Mouse (Mus musculus): ENCODE data around the gene Zfp750.
A peak's percentile ranks its signal among the peaks of the same experiment; 100 is the strongest.

Zfp750 gene

DNA sequence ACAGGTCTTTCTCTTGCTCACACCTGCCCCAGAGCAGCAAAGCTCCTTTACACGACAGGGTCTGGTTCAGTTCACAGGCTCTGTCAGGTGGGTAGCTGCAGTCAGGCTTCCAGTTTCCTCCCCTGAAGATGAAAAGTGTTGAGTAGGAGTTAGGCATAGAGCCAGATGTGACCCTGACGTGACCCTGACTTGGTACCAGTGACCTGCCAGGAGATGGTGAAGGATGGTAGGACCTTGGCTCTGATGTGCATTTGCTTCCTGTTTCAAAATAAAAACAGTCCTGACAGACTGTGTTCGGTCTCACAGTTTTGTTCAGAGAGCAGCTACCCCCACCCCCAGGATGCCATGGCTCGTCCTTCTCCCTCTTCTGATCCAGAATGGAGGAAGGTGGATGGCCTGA, 23.3 kb upstream of the Zfp750 start:
- no peak for DNase-seq (ENCODE audit: low spot score)

DNA sequence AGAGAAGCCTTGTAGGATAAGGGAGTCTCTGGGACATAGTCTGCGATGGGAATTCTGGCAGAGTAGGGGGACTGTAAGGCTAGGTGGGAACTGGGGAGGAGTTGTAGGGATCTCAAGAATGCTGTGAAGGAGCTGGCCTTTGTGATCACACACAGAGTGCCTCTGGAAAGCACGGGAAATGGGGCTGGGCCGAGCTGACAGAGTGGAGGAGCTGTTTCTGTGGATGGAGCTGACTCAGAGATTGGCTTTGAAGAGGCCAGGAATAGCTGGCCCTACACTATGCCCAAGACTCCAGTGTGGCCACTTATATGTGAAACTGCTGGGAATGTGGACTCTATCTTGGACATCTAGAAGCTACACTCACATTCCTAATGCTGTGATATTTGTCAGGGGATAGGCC, 17.4 kb upstream of the Zfp750 start:
- DNase-seq (ENCODE audit: low spot score), result no peak

DNA sequence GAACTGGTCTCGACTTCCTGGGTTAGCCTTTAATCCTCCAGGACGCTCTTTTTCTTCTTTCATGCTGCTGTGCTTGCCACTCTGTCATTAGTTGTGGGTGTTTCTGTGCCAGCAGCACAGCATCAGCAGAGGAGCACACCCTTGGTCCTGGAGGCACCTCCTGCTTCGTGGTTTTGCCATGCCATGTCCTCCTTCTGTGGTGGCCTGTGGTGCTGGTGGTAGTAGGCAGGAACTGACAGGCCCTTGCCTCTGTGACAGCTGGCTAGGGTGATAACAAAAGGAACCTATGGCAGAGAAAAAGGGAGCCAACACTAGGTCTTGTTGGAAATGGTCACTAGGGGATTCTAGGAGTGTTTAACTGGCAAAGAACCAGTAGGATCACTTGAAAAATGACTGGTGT, 10.6 kb upstream of the Zfp750 start:
- DNase-seq (ENCODE audit: low spot score), result no peak

DNA sequence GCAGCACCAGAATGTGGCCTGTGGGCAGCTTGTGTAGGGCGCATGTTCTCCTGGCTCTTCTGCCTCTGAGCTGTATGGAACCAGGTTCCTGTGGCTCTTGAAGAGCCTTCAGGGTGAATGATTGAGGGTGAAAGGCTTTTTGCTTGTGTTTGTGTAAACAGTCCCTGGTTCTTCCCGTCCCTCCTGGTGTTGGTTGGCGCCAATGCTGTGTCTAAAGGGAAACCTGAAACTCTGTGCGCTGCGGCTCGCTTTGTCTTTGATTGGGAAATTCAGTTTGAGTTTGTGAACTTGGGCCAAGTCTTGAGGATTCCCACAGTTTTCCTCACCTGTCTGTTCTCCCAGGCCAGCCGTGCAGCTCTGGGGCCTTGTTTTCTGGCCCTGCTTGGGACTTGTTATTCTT, 5.1 kb upstream of the Zfp750 start:
- no peak for DNase-seq (ENCODE audit: low spot score)

DNA sequence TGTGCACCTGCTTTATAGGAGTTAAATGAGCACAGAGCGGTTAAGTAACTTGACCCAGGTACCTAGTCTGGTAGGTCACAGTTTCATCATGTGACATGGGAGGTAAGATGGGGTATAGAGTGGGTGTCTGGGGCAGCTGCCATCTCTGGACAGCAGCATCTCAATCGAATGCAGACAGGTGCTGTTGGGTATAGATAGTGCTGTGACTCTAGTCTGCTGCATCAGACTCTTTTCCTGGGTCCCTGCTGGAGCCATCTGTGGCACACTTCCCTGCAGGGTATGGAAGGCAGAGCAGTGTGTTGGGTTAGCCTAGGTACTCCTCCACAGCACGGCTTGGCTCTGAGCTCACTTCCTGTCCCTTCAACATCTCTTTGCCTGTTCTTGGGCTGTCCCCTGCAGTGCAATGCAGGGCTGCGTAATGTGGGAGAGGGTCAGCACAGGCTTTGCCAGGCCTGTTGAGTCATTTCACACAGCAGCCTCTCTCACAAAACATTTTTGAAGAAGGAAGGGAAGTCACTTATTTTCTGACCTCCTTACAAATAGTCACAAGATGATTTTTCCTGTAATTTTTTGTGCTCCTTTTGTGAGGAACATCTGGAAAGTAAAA, 3.1 kb upstream of the Zfp750 start:
- no peak for DNase-seq (ENCODE audit: low spot score)

DNA sequence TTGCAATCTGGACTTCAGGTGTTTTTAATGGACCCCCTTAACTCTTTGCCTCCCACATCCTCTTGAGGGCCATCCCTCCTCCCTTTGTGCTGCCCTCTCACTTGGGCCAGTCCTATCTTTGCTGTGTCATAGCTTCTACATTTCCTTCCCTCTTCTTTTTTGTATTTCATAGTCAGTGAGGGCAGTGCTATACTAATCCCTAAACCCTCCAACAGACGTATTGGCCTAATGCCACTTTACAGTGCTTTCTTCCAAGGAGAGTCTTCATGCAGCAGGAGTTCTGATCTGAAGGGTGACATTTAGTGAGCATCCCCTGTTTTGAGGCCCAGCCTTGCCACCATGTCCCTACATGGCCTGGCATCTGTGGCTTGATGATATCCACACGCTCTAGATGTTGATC, 1.6 kb upstream of the Zfp750 start:
- no peak for DNase-seq (ENCODE audit: low spot score)

DNA sequence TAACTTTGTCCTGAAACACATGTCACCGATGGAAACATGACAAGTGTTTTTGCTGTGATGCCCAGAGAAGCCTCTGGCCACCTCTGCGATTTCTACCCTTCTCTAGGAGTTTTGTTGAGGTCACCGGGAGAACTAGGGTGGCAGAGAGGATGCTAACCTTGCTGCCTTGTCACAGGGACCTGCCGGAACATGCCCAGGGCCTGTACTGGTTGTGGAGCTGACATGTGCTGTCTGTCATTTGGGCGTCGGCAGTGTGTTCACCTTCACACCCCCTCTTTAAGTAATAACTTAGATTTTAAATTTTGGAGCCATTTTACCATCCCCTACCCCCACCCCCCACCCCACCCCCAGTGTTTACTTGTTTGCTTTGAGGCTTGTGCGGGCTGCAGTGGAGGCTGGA, 570 bp upstream of the Zfp750 start:
- no peak for DNase-seq (ENCODE audit: low spot score)

DNA sequence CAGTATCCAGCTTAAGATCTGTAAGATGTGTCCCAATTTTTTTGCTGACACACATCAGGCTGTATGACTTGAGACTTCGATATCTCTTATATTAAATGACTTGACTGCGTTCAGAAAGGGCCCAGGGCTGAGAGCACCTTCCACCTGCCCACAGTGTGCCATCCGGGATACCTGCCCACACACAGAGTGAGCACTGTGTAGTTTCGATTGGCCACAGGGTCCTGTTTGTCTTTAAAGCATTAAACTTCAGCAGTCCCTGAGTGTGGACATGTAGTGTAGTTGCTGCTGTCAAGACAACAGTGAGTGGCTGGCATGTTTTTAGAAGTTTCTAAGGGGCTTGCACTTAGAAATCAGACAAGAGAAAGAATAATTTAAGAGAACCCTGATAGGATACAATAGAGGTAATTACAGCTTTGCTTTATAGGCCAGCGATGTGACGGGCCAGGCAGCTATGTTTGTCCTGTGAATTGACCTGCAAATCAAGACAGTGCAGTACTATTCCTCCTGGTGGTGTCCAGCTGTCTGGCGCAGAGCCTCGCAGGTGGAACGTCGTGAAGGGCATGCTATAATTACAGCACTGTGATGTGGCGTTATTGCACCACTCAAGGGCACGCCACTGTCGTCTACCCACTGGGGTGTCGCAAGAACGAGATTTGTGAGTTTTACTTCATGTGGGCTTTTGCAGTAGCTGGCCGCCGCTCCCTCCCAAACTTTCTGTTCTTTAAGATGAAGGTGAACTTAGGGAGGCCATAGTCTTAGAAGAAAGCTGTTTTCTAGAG, 1.3 kb downstream of the Zfp750 start:
- DNase-seq (ENCODE audit: low spot score), result no peak

DNA sequence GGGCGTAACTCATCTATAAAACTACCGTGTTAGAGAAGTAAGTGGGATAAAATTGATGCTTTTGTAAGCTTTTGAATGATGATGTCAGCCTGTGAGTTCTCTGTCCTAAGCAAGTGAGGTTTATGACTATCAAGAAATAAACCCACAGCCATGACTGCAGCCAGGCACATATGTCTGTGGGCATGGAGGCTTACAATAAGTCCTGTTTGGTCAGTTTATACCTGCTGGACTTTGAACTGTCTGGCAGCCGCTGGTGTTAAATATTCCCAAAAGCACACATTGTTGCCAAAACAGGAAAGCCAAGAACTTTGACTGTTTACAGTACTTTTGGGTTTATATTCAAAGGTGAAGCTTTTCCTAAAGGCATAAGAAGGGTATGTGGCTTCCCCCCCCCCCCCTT, 2.2 kb downstream of the Zfp750 start:
- DNase-seq (ENCODE audit: low spot score), result no peak

DNA sequence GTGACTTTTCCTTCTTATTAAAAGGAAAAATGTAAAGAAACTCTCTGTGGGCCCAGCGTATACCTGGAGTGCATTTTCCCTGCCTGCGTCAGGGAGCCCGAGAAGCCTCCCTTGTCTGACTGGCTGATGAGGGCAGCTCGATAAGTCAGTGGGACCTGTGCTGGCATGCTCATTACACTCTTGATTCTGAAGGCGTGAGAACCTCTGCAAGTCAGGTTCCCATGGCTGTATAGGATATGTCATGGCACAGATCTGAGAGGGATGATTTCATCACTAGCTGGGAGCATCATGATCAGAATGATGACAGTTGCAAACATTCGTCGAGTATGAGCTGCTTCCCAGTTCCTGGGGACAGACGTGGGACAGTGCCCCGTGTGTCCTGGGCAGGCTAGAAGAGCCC, 3.1 kb downstream of the Zfp750 start:
- DNase-seq (ENCODE audit: low spot score), result no peak

DNA sequence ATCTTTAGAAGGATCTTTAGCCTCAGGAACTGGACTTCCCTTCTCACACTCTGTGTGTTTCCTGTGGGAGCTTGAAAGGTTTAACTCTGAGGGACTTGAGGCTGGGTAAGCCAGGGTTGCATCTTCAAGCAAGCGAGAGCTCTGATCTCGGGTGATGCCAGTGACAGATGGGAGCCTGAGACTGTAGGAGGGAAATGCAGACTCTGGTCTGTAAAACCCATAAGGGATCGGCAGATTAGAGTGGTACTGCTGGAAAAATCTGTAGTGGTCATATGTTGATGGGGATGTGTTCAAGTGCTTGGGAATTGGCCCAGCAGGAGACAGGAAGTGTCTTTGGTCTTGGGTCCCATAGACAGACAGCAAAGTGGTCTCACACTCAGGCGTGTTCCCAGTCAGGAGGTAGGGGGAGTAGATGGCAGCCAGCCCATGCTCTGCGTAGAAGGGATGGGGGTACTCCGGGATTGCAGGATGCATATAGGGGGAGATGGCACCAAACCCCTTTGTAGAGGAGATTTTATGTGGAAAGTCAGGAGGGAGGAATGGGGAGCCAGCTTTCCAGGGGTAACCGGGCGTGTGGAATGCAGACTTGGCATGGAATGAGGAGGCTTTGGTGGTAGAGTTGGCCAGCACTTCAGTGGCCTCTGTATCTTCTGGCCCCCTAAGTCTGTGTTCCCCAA, 6.1 kb downstream of the Zfp750 start:
- peak; percentile 17 for DNase-seq (ENCODE audit: low spot score)

DNA sequence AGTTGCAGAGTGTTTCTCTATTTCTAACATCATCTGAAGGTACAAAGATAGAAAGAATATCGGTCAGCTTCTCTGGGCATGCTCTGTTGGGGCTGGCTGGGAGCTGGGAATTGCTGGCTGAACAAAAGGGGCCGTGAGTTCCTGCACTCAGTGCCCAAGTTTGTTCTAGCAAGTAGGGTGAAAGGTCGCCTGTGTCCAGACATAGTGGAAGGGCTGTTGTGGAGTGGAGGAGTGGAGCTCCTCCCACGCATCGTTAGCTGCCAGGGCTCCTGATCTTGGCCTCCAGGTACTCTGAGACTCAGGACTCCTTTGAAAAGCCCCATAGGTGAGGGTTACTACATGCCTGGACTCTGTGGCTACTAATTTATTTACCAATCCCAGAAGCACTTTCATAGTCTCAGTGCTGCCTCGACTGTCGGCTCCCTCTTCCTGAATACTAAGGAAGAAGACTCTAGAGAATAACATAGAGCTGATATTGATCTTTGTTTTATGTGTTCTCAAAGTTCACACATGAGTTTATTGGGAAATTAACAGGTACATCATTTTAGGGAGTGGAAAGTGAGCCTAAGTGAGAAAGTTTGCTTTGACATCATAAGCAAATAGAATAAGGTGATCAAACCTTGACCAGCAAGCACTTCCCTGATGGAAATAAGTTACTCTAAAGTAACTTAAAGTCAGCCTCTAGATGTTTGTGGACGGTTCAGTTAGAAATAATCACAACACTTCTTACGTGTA, 8.5 kb downstream of the Zfp750 start:
- no peak for DNase-seq (ENCODE audit: low spot score)

DNA sequence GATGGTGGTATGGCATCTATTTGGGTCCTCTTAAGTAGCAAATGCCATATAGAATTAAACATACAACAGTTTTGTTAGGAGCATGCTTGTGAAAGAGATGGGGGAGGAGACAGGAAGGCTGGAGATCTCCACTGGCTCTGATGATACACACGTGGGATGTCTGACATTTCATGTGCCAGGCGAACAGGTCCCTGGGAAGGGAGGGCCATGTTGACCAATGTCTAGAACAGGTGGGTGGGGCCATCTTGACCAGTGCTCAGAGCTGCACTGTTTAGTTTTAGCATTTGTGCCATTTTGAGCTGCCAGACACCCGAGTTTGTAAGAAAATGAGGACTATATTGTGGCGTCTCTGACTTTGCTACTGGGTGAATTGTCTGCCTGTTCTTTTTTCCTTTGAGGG, 10.7 kb downstream of the Zfp750 start:
- no peak for DNase-seq (ENCODE audit: low spot score)

DNA sequence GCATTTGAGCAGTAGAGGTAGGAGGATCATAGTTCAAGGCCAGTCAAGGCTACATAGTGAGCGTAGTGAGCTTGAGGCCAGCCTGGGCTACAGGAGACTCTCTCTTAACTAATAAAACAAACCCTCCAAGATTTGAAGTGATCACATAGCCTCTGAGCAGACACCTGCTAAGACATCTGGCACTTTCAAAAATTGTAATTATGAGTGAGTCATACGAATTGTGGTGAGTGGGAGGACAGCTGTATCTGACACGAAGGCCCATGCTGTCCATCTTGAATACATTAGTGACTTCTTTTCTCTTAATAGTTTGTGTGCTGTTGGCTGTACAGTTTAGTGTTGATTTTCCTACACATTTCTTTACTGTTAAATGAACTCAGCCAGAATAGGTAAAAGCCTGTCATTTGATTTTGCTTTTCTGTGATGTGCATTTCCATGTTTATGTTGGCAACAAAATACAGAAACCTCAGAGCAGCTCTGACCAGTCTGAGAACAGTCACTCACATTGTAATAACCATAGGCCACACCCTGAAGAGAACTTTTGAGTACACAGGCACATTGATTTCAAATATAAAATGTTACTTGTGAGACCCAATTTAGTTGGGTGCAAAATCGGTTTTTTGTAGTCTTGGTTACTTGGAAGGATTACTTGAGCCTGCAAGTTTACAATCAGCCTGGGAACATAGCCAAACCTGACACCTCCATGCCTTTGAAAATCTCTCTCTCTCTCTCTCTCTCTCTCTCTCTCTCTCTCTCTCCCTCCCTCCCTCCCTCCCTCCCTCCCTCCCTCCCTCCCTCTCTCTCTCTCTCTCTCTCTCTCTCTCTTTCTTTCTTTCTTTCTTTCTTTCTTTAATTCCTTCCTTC, 16.9 kb downstream of the Zfp750 start:
- peak; percentile 9 for DNase-seq (ENCODE audit: low spot score)

DNA sequence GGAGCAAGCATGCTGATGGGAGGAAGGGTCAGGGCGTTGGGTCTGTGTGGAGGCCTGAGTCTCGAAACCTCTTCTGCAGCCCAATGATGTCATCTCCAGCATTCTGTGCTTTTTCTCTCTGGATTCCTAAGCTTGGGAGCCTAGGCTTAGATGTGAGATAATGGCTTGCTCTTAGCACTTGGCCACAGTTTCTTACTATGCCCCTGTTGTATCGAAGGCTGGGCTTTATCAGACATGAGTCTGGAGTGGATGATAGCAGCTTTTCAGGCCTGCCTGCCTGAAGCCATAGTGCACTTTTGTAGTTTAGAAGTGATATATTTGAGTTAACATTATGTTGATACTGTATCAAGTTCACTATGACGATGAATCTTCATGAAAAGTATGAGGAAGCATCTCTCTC, 17.6 kb downstream of the Zfp750 start:
- DNase-seq (ENCODE audit: low spot score), result no peak

DNA sequence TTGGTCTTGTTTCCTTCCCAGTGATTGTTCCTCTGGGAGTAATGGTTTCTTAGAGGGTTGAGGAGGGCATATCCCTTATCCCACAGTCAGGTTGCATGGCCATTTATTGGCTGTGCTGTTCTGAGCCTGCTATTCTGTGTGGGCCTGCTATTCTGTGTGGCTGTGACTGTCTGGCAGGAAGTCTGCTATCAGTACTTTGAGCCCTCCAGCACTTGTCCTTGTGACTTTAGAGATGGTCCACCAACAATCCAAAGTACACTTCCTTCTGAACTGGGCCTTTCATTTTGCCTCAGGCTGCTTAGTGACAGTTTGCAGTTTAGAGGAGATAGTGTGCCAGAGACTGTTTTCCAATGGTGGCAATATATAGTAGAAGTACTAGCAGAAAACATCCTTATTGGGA, 18.5 kb downstream of the Zfp750 start:
- DNase-seq (ENCODE audit: low spot score), result no peak

DNA sequence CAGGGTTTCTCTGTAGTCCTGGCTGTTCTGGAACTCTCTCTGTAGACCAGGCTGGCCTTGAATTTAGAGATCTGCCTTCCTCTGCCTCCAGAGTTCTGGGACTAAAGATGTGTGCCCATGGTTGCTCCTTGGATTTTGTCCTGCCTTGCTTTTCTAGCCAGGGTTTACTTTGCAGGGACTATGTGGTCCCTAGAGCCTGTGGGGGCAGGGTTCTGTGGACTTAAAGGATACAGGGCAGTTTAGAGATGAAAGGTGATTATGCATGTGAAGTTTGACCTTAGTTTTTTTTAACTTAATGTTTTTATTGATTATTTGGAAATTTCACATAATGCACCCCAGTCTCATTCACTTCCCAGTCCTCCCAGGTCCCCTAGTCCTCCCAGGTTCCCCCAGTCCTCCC, 28.5 kb downstream of the Zfp750 start:
- no peak for DNase-seq (ENCODE audit: low spot score)

DNA sequence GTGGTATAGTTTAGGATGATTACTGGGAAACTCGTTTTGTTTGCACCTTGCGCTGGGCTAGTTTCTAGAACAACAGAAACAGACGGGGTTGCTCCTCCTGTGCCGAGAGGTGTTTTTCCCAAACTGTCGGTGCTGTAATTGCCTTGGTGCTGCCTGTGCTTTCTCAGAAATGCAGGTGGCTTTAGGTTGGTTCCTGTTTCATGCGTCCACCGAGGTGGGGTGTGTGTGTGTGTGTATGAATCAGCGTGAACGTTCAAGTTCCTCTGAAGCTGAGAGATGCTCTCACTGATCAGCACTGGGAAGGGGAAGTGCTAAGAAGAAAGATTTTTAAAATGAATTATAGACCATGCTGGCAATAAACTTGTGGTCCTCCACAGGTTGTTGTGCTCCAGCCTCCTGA, 33.3 kb downstream of the Zfp750 start:
- no peak for DNase-seq (ENCODE audit: low spot score)

DNA sequence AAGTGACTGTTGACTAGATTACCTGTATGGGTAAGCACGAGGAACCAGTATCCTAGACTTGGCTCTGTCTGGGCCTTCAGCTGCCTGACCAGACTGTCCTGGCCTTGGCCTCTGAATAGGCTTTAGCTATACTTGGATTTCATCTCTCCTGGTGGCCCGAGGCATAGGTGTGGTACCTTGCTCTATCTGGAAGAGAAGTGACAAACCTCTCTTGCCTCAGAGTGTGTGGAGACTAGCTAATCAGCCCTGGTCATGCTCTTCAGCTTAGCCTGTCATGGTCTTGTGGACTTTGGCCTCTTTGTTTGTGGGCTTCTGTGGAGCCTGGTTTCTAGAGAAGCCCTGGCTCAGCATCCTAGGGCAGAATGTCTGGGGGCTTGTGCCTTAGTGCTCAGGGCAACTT, 38.0 kb downstream of the Zfp750 start:
- DNase-seq (ENCODE audit: low spot score), result no peak

DNA sequence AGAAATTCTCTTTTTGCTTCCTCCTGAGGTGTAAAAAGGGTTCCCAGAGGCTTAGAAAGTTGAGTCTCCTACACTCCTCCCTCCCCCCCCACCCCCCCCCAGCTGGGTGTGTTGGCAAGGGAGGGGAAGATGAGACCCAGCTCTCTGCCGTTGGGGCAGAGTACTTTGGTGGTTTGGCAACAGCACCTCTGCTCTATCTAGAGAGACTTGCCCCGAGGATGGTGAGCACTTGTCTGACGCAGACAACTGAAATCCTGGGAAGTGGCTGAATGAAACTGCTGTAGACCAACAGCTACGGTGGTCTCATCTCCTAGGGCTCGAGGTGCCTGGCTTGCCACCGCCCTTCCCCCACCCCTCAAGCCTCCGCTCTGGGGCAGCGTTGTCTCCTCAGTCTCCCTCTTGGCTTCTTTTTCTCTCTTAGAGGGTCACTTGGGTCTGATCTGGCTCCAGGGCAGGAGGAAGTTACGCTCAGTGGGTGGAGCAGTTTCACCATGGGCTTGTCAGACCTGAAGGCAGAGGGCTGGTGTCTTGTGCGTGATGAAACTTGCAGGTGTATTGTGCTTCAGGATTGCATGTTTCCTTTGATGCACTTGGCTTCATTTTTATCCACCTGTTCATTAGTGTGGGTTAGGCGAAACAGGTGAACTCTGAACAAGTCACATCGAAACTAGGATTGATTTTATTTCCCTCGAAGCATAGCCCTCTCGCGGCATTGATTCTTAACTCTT, 39.5 kb downstream of the Zfp750 start:
- DNase-seq (ENCODE audit: low spot score), result no peak

All from layer of hippocampus, adult 9-10 months (tissue).